Mouse (Mus musculus): ENCODE measurements around the gene Sdk2.

Sdk2 gene

DNA sequence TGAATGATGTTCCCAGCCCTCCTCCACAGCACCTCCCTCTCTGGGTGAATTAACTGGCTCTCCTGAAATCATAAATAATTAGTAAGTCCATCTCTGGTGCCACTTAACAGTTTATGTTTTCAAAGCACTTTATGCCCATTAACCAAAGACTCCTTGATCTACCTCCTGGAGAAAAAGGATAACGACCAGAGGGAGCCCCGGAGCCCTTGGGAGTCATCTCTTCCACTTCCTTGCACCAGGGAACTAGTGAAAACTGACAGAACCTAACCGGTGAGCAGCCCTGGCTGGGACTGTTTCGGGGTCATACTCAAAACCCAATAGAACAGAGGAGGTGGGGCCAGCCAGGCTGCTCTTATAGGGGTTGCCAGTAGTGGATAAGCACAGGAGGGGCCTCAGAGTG is 22.5 kb downstream of the Sdk2 start:
- DNase-seq, result no peak

GRCm38 (mm10) chr11:114043530-114043929 is 23.3 kb downstream of the Sdk2 start:
- DNase-seq, result no peak

- DNase-seq, result peak; percentile 26
Measured at GRCm38 (mm10) chr11:114040391-114041035, 26.3 kb downstream of the Sdk2 start.

GRCm38 (mm10) chr11:114038036-114038435 is 28.8 kb downstream of the Sdk2 start:
- no peak for DNase-seq

GRCm38 (mm10) chr11:114031491-114031890 is 35.4 kb downstream of the Sdk2 start:
- no peak for DNase-seq

DNA sequence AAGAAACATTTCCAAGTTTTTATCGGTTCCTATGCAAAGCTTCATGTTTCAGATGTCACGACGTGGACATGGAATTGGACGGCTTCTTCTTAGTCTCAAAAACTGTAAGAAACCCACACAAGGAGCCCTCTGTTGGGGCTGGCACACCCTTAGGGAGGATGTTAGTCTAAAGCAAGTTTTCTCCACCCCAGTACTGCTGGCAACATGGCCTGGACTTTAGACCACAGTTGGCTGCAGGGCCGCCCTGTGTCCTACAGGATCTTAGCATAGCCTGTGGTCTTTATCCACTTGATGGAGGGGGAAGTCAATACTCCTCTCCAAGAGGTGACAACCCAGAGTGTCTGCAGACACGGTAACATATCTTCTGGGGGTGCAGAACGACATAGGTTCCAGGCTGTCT is 36.6 kb downstream of the Sdk2 start:
- DNase-seq, result no peak

DNA sequence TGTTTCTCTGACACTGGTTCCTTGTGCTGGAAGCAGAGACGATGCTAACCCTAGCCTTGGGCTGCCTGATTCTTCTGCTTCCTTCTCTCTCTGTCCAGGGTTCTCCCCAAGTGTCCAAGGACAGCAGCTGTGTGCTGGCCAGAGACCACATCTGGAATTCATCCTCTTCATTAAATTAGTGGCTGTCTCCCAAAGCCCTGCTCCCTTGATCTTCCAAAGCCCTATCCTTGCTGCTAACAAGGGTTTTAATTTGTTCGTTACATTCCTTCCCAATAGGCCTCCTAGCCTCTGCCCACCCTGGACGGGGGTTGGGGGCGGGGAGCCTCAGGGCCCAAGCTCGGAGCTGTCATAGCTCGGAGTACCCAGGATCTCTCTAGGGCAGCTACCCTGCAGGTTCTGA is 38.3 kb downstream of the Sdk2 start:
- no peak for DNase-seq

GRCm38 (mm10) chr11:114028021-114028420 is 38.8 kb downstream of the Sdk2 start:
- DNase-seq, result peak; percentile 29

DNA sequence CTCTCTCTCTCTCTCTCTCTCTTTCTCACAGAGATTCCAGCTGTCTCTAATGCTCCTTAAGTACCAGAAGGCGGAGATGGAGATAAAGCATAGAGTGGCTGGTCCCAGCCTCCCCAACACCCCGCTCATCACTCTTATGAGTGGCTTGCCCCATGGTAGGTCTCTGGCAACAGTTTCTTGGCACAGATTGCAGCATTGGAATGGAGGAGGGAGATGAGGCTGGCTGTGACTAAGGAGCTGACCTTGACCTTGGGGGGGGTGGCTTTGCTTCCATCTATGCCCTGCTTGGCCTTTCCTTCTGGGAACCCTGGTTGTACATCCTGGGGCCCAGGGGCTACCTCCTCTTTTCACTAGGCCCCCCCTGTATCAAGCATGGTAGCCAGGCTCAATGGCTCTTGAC is 41.8 kb downstream of the Sdk2 start:
- no peak for DNase-seq

GRCm38 (mm10) chr11:114023965-114024364 is 42.9 kb downstream of the Sdk2 start:
- DNase-seq, result no peak

DNA sequence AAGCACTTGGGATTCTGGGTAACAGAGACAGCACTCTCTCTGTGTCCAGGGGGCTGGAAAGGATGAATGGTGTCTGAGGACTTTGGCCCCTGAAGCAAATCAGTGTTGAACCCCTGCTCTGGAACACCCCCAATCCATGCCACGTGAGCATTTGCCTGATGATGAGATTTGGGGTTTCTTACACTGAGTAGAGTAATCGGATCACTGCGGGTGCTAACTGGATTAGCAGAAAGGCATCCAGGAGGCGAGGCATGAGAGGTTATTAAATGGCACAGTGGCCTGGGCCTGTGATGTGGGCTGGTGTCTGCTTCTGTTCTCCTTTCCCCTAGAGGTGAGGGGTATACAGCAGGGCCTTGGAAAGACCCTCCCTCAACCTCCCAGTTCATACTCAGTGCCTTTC is 44.7 kb downstream of the Sdk2 start:
- no peak for DNase-seq

DNA sequence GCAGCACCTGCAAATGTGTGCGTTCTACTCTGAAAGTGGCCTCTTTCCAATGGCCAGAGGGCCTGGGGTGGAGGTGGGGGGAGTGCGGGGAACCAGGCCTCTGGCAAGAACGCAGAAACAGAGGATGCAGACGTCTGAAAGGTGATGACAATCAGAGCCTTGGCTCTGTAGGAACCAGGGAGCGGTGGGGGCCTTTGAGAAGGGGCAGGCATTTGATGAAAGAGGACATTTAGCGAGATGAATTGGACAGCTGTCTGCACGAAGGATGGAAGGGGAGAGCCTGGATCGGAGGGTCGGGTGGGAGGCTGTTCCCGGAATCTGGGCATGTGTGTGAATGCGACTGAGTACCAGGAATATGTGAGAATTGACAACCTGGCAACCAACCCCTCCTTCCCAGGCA is 47.8 kb downstream of the Sdk2 start:
- no peak for DNase-seq

GRCm38 (mm10) chr11:114016889-114017392 is 49.9 kb downstream of the Sdk2 start:
- no peak for DNase-seq

- DNase-seq, result no peak
Measured at GRCm38 (mm10) chr11:114016108-114016888, 50.5 kb downstream of the Sdk2 start.

DNA sequence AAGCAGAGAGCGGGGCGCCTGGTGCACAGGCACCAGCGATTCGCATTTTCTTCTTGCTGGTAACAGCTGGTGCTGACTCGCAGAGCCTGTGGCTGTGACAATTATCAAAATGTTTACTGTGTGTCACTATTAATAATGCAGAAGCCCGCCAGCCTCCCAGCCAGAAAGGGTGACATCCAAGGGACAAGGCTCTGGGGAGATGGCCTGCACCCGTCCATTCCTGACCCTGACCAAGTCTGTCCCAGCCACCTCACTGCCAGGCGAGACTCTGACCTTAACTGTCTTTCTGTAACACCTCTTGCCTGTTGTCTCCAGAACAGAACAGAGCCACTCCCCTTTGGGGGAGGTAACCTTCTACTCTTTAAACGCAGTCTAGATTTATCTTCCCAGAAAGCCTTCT is 55.3 kb downstream of the Sdk2 start:
- no peak for DNase-seq

GRCm38 (mm10) chr11:114005879-114006278 is 61.0 kb downstream of the Sdk2 start:
- DNase-seq, result no peak

- DNase-seq, result no peak
Measured at GRCm38 (mm10) chr11:114004651-114005050, 62.2 kb downstream of the Sdk2 start.

- DNase-seq, result no peak
Measured at GRCm38 (mm10) chr11:114003195-114003594, 63.7 kb downstream of the Sdk2 start.

DNA sequence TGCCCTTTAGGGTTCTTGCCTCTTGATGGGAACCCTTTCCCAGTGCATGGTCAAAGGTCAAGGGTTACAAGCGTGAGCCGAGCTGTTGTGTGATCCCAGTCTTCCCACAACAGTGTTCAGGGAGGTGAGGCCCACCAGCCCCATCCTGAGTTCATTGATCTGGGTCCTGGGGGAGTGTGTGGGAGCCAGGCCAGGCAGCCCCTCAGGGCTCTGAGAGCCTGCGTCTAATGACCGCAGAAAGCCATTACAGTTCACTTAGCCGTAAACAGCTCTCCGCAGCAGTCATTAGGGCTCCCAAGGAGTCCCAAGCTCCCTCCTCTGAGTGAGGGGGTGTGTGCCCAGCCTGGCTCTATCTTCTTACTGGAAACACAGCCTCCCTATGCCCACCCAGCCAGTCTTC is 66.8 kb downstream of the Sdk2 start:
- no peak for DNase-seq

- no peak for DNase-seq
Measured at GRCm38 (mm10) chr11:113998702-113999101, 68.1 kb downstream of the Sdk2 start.

DNA sequence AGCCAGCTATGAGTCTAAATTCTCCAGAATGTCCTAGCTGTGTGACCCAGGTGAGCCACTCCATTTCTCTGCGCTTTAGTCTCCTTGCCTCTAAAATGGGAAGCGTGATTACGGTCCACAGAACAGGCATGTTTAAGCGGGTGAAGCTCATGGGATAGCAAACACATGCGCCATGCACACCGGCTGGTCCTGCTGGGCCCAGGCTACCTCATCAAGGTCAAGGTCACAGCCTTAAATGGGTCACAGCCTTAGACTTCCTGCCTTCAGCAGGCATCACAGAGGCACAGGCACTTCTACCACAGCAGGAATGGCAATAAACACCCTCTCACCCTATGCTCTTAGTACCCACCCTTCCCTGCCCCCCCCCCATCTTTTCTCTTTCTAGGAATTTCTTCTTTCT is 72.9 kb downstream of the Sdk2 start:
- no peak for DNase-seq

- DNase-seq, result no peak
Measured at GRCm38 (mm10) chr11:113992894-113993293, 74.0 kb downstream of the Sdk2 start.

DNA sequence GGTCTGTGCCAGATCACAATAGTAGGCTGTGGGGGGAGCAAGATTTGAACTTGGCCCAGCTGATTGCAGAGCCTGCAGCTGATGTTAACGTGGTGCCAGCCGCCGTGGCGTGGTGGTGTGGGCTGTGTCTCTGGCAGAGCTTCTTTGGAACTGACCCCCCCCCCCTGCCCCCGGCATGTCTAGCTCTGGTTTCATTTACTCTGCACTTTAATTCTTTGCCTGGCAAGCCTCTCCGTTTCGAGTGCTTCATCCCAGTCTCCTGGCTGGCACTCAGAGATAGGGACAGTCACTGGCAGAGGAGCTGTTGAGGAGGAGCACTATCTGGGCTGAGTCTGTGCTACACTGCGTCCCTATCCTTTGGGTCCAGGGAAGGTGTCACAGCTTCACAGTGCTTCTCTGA is 75.0 kb downstream of the Sdk2 start:
- no peak for DNase-seq

- DNase-seq, result peak; percentile 23
Measured at GRCm38 (mm10) chr11:113990466-113990865, 76.4 kb downstream of the Sdk2 start.
